Mouse (Mus musculus) neural tube, embryonic 15.5 days (tissue): Measurements from ENCODE around the gene Bud31. TPM values are rescaled to one million over a fixed set of nuclear protein-coding genes. Genes with fewer than 3 reads are reported as not detected.
A peak's percentile ranks its signal among the peaks of the same experiment; 100 is the strongest.
"Not testable (repeated sequence)": the region's sequence is repeated elsewhere in the genome, so short reads cannot be mapped to it uniquely, and the experiment has no call there.

Source experiments
- ATAC-seq: fragments of 200-750 bp; cut with Nextera tagmentation; 2 replicates; pipeline ENCODE4 v1.8.0; 2017; ENCODE audit warnings: mild to moderate bottlenecking, moderate TSS enrichment, moderate library complexity; ENCODE audit not compliant: low FRiP score
- H3K27ac ChIP-seq: fragments of 300-500 bp; sonication (generic); replicated peaks from 2 replicates; pipeline ENCODE4 v1.5.1; 2015; ENCODE audit warnings: mild to moderate bottlenecking, inconsistent platforms
- H3K27me3 ChIP-seq: fragments of 300-500 bp; sonication (generic); replicated peaks from 2 replicates; pipeline ENCODE4 v1.6.1; 2015; ENCODE audit warnings: inconsistent platforms
- H3K36me3 ChIP-seq: fragments of 300-500 bp; sonication (generic); 2 replicates; pipeline ENCODE4 v1.6.1; 2015; ENCODE audit warnings: inconsistent platforms
- H3K4me1 ChIP-seq: fragments of 300-500 bp; sonication (generic); 2 replicates; pipeline ENCODE4 v1.6.1; 2015; ENCODE audit warnings: inconsistent platforms
- H3K4me2 ChIP-seq: fragments of 300-500 bp; sonication (generic); 2 replicates; pipeline ENCODE4 v1.6.1; 2015; ENCODE audit warnings: inconsistent platforms, mild to moderate bottlenecking, moderate library complexity
- H3K4me3 ChIP-seq: fragments of 300-500 bp; sonication (generic); replicated peaks from 2 replicates; pipeline ENCODE4 v1.5.1; 2015; ENCODE audit warnings: mild to moderate bottlenecking, inconsistent platforms
- H3K9ac ChIP-seq: fragments of 300-500 bp; sonication (generic); replicated peaks from 2 replicates; pipeline ENCODE4 v1.6.1; 2015; ENCODE audit warnings: mild to moderate bottlenecking, inconsistent platforms
- H3K9me3 ChIP-seq: fragments of 300-500 bp; sonication (generic); replicated peaks from 2 replicates; pipeline ENCODE4 v1.6.1; 2016; ENCODE audit warnings: inconsistent platforms
- WGBS: fragments of 180-500 bp; shearing (Covaris S2); methylation state at CpG from one replicate; pipeline ENCODE4 v1.1.7; 2015; ENCODE audit warnings: mixed read lengths; 5-methylcytosine and 5-hydroxymethylcytosine counted together
- polyA plus RNA-seq: library from polyadenylated mRNA; unstranded; fragments of >200 nt; fragmentation: Nextera tagmentation; extraction: Ambion mirVana; gene quantifications from 2 replicates; pipeline ENCODE4 v1.2.1, GENCODE M21; 2015

Gene Bud31
- polyA plus RNA-seq = 183 and 184 TPM in 2 replicates

DNA sequence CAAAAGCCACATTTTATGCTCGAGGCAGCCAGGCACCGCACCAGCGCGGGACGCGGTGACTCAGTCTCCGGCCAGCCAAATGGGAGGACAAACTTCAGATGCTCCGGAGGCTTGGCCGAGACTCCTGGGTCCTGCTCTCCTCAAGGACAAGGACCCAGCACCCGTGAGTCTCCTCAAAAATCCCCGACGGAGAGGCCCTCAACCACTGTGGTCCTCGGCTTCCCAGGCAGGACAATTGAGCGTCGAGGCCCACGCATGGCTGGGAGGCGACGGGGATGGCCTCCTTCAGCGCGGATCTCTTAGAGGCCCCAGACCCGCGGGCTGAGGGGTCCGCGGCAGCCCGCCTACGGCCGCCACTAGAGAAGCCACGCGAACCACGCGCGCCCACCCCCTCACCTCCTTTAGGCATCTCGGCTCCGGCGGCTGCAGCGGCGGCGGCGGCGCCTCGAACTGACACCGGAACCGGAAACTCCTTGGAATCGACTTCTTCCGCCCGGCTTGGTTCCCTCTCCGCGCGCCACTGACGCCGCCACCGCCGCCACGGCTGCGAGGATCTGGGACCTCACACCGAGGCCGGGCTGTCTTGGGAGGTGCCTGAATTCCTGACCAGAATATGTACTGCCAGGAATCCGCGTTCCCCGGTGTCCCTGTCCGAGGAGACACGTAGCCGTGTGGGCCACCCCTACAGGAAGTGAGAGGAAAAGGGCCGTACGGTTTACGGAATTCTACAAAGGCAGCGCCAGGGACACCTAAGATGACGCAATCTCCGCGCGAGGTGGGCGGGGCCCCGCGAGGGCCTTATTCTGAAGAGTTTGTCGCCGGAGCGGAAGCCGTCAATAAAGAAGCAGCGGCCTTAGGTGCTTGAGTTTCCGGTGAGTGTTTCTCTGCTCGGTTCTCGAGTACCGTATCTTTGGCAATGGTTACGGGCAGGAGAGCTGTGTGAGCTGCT is at the start of gene Bud31, which contains the start of gene Pdap1:
Gene Bud31, plus strand, starts transcription at position 792 of the 949 bp plus-strand sequence.
Gene Pdap1, minus strand, starts transcription at position 668 of the 949 bp plus-strand sequence.
- under 1% methylated on average over 71 of the region's 84 CpGs for WGBS
- peak within 1 kb of the TSS; percentile 94 for H3K9ac ChIP-seq
- no peaks in the 10 kb centered on the region for H3K27me3 ChIP-seq
- peaks cover 40% of the 10 kb centered on the region for H3K4me1 ChIP-seq
- H3K36me3 ChIP-seq = peaks cover 51% of the 10 kb centered on the region
- H3K9me3 ChIP-seq = no peaks in the 10 kb centered on the region
- peak within 1 kb of the TSS; percentile 99 for H3K27ac ChIP-seq
- H3K4me2 ChIP-seq = peak within 1 kb of the TSS; percentile 81
- peak within 1 kb of the TSS; percentile 99 for H3K4me3 ChIP-seq
- peak; percentile 93 for ATAC-seq

GRCm38 (mm10) chr5:145096195-145096594 is 44.0 kb upstream of the Bud31 start:
- H3K27me3 ChIP-seq = no peaks in the 10 kb centered on the region
- no peak for ATAC-seq
- no peak overlapping the region for H3K27ac ChIP-seq
- peaks cover 93% of the 10 kb centered on the region for H3K36me3 ChIP-seq
- no peaks in the 10 kb centered on the region for H3K9me3 ChIP-seq
- H3K4me2 ChIP-seq = no peak overlapping the region
- no peak overlapping the region for H3K9ac ChIP-seq
- no peak overlapping the region for H3K4me3 ChIP-seq
- WGBS = 88% methylated on average over 4 of the region's 4 CpGs
- no peaks in the 10 kb centered on the region for H3K4me1 ChIP-seq

GRCm38 (mm10) chr5:145098340-145098821 is 41.8 kb upstream of the Bud31 start:
- Histone ChIP-seq H3K27ac (no peak overlapping the region), H3K36me3 (peaks cover 92% of the 10 kb centered on the region), H3K9ac (no peak overlapping the region), H3K9me3 (no peaks in the 10 kb centered on the region), H3K4me3 (no peak overlapping the region), H3K4me1 (no peaks in the 10 kb centered on the region), H3K4me2 (no peak overlapping the region), H3K27me3 (no peaks in the 10 kb centered on the region)
- no peak for ATAC-seq
- WGBS = 93% methylated on average over 10 of the region's 10 CpGs

GRCm38 (mm10) chr5:145100960-145101359 is 39.2 kb upstream of the Bud31 start:
- Histone ChIP-seq H3K36me3 (peaks cover 96% of the 10 kb centered on the region), H3K27me3 (no peaks in the 10 kb centered on the region), H3K4me2 (no peak overlapping the region), H3K4me3 (no peak overlapping the region), H3K9me3 (no peaks in the 10 kb centered on the region), H3K9ac (no peak overlapping the region), H3K4me1 (no peaks in the 10 kb centered on the region), H3K27ac (no peak overlapping the region)
- 96% methylated on average over 9 of the region's 9 CpGs for WGBS
- ATAC-seq = no peak

DNA sequence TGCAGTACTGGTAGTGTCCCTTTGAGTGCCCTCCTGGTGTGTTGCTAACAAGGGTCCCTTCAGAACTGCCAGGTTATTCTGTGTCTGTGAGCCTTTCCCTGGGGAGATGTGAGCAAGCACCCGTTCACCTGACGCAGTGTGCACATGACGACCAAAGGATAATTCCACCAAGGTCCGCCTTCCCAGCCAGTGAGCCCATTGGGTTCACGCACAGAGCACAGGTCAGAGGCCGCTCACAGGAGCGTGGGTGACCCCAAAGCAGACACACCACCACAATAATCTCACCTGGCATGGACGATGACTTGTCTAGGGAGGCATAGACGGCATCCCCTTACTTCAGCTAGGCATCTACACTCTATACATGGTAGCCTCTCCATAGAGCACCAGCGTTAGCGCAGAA is 38.7 kb upstream of the Bud31 start:
- H3K27me3 ChIP-seq, H3K4me2 ChIP-seq, H3K4me1 ChIP-seq, H3K4me3 ChIP-seq, H3K27ac ChIP-seq, H3K9ac ChIP-seq, ATAC-seq, H3K9me3 ChIP-seq: not testable (repeated sequence)
- H3K36me3 ChIP-seq = peaks cover 96% of the 10 kb centered on the region
- WGBS = 98% methylated on average over 11 of the region's 11 CpGs

DNA sequence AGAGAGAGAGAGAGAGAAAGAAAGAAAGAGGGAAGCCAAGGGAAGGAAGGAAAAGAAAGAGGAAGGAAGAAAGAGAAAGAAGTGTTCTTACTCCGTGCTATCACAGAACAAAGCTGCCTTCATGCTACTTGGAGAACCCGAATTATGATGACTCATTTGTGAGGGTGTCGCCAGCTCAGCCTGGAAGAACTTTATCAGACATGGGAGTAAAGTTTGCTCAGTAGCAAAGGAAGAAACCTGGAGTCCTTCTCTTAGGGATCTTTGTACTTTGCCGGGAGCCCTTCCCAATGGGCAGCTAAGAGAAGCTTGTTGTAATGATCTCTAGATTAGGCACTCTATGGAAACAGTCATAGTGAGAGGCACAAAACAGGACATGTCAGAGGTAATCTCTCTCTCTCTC is 37.5 kb upstream of the Bud31 start:
- no peaks in the 10 kb centered on the region for H3K27me3 ChIP-seq
- no peaks in the 10 kb centered on the region for H3K4me1 ChIP-seq
- no peak for ATAC-seq
- no peak overlapping the region for H3K4me2 ChIP-seq
- peaks cover 95% of the 10 kb centered on the region for H3K36me3 ChIP-seq
- no peaks in the 10 kb centered on the region for H3K9me3 ChIP-seq
- no peak overlapping the region for H3K4me3 ChIP-seq
- no peak overlapping the region for H3K9ac ChIP-seq
- no peak overlapping the region for H3K27ac ChIP-seq
- WGBS = 87% methylated on average over 4 of the region's 4 CpGs

DNA sequence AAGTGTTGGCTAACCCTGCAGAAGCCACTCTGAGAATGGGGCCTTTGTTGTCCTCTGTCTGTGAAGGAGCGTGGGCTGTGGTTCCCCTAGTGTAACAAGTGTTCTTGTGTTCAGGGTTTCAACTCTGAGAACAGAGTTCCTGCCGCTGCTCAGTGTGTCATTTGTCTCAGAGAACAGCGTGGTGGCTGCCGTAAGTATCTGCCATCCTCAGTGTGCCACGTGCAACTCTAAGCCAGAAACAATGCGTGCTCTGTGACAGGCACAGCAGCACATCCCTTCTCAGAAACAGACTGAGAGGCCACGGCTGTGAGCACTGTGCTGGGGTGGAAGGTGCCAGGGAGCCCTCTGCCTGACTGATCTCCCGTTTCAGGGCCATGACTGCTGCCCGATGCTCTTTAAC is 35.8 kb upstream of the Bud31 start:
- peaks cover 93% of the 10 kb centered on the region for H3K36me3 ChIP-seq
- no peaks in the 10 kb centered on the region for H3K9me3 ChIP-seq
- 0 out of 2 replicates have a peak, but pooled peaks have one; percentile 57 for ATAC-seq
- H3K9ac ChIP-seq = no peak overlapping the region
- WGBS = 81% methylated on average over 9 of the region's 9 CpGs
- H3K4me1 ChIP-seq = no peaks in the 10 kb centered on the region
- H3K27me3 ChIP-seq = no peaks in the 10 kb centered on the region
- no peak overlapping the region for H3K4me2 ChIP-seq
- no peak overlapping the region for H3K4me3 ChIP-seq
- no peak overlapping the region for H3K27ac ChIP-seq

GRCm38 (mm10) chr5:145105694-145106275 is 34.4 kb upstream of the Bud31 start:
- Histone ChIP-seq H3K4me3 (no peak overlapping the region), H3K9me3 (no peaks in the 10 kb centered on the region), H3K36me3 (peaks cover 94% of the 10 kb centered on the region), H3K4me2 (no peak overlapping the region), H3K27me3 (no peaks in the 10 kb centered on the region), H3K9ac (no peak overlapping the region), H3K4me1 (no peaks in the 10 kb centered on the region), H3K27ac (no peak overlapping the region)
- WGBS = 94% methylated on average over 9 of the region's 9 CpGs
- ATAC-seq = no peak

- Histone ChIP-seq H3K9me3 (no peaks in the 10 kb centered on the region), H3K4me1 (peaks cover 14% of the 10 kb centered on the region), H3K27me3 (peaks cover 15% of the 10 kb centered on the region), H3K4me3 (no peak overlapping the region), H3K9ac (no peak overlapping the region), H3K4me2 (no peak overlapping the region), H3K36me3 (peaks cover 57% of the 10 kb centered on the region), H3K27ac (no peak overlapping the region)
- ATAC-seq = no peak
- WGBS = 90% methylated on average over 6 of the region's 6 CpGs
Observed at GRCm38 (mm10) chr5:145110401-145110800, 29.8 kb upstream of the Bud31 start.

- Histone ChIP-seq H3K9me3 (no peaks in the 10 kb centered on the region), H3K4me3 (no peak overlapping the region), H3K36me3 (peaks cover 36% of the 10 kb centered on the region), H3K4me1 (peaks cover 17% of the 10 kb centered on the region), H3K27me3 (peaks cover 20% of the 10 kb centered on the region), H3K27ac (no peak overlapping the region), H3K9ac (no peak overlapping the region), H3K4me2 (no peak overlapping the region)
- 75% methylated on average over 8 of the region's 8 CpGs for WGBS
- no peak for ATAC-seq
Observed at GRCm38 (mm10) chr5:145112566-145112965, 27.6 kb upstream of the Bud31 start.

- WGBS = 42% methylated on average over 2 of the region's 2 CpGs
- H3K27me3 ChIP-seq = peaks cover 20% of the 10 kb centered on the region
- H3K27ac ChIP-seq = no peak overlapping the region
- H3K4me1 ChIP-seq = peaks cover 17% of the 10 kb centered on the region
- H3K4me2 ChIP-seq = peak overlapping the region; percentile 60
- H3K4me3 ChIP-seq = peak overlapping the region; percentile 41; the same call in 1 of the 2 replicates
- ATAC-seq = no peak
- peaks cover 28% of the 10 kb centered on the region for H3K36me3 ChIP-seq
- H3K9ac ChIP-seq = no peak overlapping the region
- no peaks in the 10 kb centered on the region for H3K9me3 ChIP-seq
Observed at GRCm38 (mm10) chr5:145113416-145113815, 26.7 kb upstream of the Bud31 start.
